Mouse (Mus musculus) cerebellum, adult 11-12 months (tissue): ENCODE data around the gene Spg20.

Source experiments
- DNase-seq: peaks from one replicate; pipeline ENCODE4 v3.0.0; 2022

Spg20 gene

DNA sequence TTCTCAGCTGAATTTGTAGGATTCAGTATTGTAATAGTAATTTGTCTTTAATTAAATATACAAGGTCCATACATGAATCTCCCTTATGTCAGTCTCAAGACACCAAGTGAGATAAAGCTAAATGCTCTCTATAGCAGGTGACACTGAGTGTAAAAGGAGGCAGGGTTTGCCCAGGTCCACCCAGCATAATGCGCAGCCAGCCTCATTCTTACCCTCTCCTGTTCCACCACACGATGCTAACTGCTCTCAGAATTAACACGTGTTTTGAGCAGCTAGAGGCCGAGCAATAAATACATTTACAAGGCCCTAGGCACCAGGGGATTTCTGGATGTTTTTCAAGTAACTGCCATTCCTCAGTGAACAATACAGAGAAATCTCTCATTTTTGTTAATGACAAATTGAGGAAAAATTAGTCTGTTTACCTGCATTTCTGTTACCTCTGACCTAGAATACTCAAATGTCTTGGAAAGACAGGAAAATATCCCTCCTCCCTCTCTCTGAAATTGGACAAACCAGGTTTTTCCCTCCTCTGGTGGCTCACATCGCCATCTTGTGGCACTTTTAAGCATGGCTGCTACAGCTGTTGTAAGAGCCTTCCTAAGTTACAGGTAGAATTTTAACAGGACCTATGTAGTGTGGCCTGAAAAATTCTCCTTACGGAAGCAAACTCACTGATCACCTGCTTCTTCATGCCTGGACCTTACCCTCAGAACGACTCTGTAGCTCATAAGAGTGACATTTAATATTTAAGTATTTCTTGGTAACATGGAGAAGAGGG, 39.9 kb downstream of the Spg20 start:
- DNase-seq, result peak; percentile 25

DNA sequence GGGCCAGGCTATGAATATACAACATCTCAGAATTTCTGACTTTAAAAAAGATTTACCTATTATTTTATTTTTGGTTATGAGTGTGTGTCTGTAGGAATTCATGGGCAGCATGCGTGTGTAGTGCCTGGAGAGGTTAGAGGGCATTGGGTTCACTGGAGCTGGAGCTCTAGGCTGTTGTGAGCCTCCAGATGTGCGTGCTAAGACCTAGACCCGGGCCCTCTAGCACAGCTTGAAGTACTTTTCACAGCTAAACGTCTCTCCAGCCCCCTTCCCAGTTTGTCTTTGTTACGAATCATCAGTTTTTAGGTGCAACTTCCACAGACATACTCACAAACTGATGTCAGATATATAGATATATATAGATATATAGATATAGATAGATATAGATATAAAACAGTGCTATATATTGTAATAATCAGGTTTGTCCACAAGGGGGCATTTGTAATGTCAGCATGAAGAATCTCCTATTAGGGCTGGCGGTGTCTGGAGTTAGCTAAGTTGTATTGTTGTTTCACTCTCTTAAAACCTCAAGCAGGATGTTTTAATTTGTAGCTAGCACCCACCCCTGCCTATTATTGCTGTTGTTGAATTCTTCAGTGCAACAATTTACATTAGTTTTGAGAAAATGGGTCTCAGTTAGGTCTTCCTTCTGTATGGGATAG, 40.9 kb downstream of the Spg20 start:
- DNase-seq, result no peak

DNA sequence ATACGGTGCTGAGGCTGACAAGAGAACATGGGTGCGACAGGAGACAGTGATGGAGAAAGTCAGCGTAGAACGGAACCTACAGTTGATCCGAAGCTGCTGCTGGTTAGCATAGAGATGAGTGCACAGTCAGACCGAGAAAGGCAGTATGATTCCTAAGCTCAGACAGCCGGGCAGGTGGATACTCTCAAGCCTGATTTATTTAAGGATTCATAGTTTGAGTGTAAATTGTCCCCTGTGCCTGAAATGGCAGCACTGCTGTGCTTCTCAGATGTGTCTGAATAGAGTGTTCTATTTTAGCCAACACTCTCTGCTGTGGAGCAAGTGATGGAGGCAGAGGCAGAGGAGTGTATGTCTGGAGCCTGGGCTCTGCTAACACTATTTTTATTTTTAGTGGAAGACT, 42.3 kb downstream of the Spg20 start:
- no peak for DNase-seq

DNA sequence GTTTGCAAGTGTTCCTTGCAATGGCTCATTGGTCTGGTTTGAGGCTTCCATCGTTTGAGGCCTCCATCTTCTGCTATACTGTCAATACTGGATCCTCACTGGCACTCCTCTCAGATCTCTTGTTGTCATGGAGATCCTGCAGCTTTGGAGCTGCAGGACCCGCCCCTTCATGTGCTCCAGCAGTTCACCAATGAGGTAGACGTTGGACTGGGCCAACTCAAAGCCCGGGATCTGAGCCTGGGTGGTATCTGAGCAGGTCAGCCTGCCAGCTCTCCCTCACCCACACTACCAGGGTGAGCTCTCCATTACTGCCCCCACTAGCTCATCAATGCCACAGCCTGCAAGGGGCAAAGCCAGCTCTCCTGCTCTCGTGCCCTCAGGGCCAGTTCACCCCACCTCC, 45.5 kb downstream of the Spg20 start:
- no peak for DNase-seq

DNA sequence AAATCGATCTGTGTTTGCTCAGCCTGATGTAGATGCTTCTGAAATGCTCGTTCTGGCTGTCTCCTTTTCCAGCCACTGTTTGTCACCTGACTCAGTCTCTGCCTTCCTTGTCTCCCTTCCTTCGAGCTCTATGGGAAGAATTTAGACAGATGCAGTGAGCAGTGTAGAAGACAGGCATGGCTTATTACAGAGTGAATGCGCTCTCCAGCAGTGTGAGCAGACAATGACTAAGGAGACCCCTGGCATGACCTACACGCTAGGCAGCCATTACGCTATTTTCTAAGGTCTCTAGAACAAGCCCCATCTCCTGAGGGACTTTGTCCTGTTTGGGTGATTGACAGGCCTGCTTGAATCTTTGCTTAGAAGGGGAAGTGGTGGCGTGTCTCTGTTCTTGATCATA, 49.2 kb downstream of the Spg20 start:
- DNase-seq, result no peak

DNA sequence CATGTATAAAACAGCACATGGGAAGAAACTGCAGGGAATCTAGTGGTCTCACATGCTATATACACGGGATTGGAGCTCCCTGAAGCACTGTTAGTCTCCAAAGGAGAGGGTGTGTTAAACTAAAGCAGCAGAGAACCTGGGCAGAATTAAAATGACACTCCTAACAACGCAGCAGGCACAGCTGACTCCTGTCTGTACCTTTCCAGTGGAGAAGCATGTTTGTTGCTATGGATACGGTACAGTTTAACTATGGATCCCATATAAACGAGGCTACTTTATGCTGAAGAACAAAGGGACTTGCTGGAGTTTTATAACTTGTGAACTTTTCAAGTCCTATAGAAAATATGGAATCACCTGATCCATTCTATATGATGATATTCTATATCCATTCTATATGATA, 51.6 kb downstream of the Spg20 start:
- no peak for DNase-seq

DNA sequence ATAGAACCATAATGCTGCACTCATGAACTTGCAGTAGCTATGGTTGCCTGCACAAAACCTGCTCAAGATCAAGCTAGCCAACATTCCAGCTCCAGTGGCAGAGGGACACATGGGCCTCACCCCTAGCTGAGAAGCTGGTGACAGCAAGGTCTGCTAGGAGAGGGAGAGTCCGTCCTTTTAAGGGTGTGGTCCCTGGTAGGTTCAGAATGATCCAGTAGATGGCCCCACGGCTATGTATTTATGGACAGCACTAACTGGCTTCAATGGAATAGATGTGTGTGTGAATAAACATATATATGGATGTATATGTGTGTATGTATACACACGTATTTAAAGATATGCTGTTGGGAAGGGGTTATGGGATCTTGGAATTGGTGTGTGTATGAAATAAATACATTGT, 60.6 kb downstream of the Spg20 start:
- no peak for DNase-seq

DNA sequence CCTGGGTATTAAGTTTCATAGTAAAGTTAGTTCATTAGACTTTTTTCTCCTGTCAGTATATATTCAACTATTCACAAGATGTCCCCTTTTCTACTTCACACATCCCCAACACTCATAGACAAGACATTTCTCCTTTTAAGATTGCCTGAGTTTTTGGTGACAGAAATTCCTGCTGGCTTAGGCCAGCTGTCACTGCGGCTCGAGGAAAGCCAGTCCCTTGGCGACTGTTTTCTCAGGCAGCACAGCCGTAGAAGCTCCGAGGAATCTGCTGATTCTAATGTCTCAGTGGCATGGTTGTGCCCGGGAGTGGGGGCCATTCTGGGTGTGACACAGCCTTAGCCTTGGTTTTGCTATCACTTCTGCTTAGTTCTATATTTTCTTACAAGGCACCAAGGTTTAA, 65.4 kb downstream of the Spg20 start:
- no peak for DNase-seq

DNA sequence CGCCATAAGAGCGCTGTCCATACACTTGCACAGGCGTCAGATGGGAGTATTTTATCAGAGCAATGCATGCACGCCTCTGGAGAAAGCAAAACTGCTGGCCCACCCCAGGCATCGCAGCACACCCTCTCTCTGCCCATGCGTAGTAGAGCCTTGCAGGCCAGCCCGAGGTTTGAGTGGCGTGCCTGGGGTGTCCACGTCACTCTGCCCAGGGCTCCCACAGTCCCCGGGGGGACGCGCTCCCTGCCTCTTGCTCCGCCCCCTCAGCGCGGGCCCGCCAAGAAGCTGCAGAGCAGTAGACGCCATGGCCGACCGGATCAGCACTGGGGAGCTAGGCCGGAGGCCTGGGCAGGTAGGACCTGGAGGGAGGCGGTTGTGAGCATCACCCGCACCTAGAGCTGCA, 69.9 kb downstream of the Spg20 start, which contains the start of gene Sohlh2:
Gene Sohlh2 (plus strand): TSS at position 263 of the 400 bp plus-strand sequence.
- DNase-seq, result no peak
